Mouse (Mus musculus): ENCODE data around the gene Tgm1. TPM values are rescaled to one million over a fixed set of nuclear protein-coding genes. Genes with fewer than 3 reads are reported as not detected.

Tgm1 gene
- total RNA-seq, 4 experiments from 2014 or later, result 0.16 to 0.43 (median 0.27) TPM

GRCm38 (mm10) chr14:55724411-55724871, 10.7 kb upstream of the Tgm1 start:
- DNase-seq (ENCODE audit: low spot score), result peak; percentile 65

DNA sequence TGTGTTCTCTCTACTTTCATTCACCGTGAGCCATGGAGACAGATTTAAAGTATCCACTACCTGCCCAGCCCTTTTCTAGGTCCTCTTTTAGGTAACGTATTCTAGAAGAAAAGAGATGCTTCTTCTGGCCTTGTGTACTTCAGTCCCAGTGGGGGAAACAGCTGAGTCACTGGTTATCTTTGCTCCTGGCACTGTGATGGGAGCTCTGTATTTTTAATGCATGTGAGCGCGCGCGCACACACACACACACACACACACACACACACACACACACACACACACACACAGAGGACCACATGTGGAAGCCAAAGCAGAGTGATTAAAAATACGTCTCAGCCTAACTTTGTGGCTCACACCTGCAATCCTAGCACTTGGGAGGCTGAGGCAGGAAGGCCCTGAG, 9.7 kb upstream of the Tgm1 start:
- DNase-seq (ENCODE audit: low spot score), result no peak

- no peak for DNase-seq (ENCODE audit: low spot score)
Measured at GRCm38 (mm10) chr14:55722438-55722945, 8.8 kb upstream of the Tgm1 start.

GRCm38 (mm10) chr14:55721700-55722437, 8.1 kb upstream of the Tgm1 start, which contains the start of gene Rabggta:
Gene Rabggta (minus strand): TSS chr14:55722263.
- peak; percentile 87 for DNase-seq (ENCODE audit: low spot score)

DNA sequence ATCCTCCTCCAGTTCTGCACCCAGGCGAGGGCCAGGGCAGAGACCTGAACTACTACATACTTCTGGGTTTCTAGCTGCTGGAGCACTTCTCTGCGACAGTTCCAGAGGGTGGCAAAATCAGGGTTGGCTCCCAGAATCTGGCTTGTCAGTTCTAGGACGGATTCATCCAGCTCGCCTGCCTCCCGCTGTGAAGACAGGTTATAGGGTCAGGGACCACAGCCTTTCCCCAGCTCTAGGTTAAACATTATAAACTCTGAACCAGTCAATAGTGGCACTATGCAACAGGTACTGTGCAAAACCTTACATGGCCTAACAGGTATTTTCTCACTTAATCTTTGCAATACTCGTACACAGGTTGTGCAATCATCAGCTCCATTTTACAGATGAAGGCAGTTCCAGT, 7.3 kb upstream of the Tgm1 start:
- DNase-seq (ENCODE audit: low spot score), result no peak

GRCm38 (mm10) chr14:55720666-55721065, 6.9 kb upstream of the Tgm1 start:
- no peak for DNase-seq (ENCODE audit: low spot score)

GRCm38 (mm10) chr14:55719737-55720136, 6.0 kb upstream of the Tgm1 start:
- DNase-seq (ENCODE audit: low spot score), result no peak

- DNase-seq (ENCODE audit: low spot score), result no peak
Measured at GRCm38 (mm10) chr14:55716884-55717283, 3.2 kb upstream of the Tgm1 start.

DNA sequence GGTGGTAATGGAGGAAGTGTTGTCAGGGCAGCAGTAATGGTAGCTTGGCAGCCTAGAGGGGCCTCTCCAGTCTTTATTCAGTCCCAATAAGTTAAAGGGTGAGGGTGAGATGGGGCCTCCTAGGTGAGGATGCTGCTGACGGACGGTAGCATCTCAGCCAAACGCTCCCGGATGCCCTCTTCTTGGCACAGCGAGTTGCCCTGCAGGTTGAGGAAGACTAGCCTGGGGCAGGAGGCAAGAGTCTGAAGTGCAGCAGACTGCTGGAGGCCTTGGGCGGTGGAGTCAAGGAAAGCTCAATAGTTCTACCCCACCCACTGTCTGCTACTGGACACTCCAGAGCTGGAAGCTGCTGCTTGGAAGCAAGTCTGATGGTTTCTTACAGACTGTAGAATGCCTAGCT, 2.5 kb upstream of the Tgm1 start:
- no peak for DNase-seq (ENCODE audit: low spot score)

DNA sequence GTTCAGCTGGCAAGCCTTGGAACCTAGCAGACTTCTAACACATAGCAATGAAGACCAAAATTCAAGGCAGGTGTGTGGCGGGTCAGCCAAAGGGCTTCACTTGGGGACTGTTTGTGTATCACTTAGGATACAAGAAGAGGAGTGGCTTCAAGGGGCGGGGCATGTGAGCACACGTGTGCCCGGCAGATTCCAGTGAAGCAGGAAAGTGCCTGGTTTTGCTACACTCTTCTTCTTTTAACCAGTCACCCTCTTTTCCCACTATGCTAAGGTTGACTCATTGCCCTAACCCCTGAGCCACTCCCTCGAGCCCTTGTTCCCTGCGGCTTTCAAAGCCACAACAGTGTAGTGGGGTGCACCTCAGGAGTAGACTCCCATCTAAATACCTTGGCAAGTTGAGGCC, 1.2 kb upstream of the Tgm1 start:
- DNase-seq (ENCODE audit: low spot score), result no peak

GRCm38 (mm10) chr14:55713007-55713728, 558 bp downstream of the Tgm1 start:
- DNase-seq (ENCODE audit: low spot score), result peak; percentile 20

DNA sequence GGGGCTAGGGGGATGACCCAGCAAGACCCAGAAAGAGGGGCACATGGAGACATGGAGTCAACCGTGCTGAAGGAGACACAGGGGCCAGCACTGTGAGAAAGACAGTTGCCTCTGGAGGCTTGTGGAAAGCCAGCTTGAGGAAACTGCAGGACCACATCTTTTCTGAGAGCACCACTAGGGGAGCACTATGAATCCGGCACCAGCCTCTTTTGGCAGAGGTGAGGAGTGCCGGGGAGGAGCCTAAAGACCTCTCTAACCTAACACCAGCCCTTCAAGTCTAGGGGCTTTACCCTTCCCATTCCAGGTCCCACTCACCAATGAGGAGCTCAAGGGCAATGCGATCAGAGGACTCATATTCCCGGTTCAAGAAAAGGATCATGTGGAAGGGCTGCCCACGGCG, 1.9 kb downstream of the Tgm1 start:
- no peak for DNase-seq (ENCODE audit: low spot score)

DNA sequence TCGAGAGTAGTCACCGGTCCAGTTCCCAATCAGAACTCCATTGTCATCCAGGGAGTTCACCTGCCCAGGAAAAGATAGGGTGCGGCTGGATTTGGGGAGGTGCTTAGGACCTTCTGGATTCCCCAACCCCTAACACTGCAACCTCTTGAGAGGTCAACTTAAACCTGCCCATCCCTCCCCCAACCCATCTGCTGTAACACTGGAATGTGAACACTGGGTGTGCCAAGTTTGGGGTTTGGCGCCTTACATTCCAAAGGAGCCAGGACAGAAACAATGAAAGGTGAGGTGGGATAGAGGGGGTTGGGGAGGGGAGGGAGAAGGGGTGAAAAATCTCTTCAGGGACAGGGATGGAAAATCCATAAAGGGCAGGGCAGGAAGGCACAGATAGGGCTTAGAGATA, 4.2 kb downstream of the Tgm1 start:
- DNase-seq (ENCODE audit: low spot score), result no peak

DNA sequence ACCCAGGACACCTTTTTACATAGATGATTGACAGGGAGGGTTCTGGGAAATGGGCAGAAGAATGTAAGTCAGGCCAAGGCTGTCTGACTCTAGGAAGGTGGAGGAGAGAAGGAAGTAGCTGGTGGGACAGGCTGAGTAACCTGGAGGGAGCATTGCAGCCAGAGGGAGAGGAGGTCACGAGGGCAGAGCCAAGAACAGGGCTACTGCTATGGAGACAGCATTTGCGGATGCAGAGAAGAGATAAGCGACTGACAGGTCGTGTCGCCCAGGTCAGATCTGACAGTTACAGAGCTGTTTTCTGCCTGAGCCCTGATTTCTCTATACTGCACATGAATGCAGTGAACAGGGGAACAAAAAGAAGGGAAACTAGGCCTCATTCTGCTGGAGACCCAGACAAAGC, 6.3 kb downstream of the Tgm1 start:
- no peak for DNase-seq (ENCODE audit: low spot score)

DNA sequence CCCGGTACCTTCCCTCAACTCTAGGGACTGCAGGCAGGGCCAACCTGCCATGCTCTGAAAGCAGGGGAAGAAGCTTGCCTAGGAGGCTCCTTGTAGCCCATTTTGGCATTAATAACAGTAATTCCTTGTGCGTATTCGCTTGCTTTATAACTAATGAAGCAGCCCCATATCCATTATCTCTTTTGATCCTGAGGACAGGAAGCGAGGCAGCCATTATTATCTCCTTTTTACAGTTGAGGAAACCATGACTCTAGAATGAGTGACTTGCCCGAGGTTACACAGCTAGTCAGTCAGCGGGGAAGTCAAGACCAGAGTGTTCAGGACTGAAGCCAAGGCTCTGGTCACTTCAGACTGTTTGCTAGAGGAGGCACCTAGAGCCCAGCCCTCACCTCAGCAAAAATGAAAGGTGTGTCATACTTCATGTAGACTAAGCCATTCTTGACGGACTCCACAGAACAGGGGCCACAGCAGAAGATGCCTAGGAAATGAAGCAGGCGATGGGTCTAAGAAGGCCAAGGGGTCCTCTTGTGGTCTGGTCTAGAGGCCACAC, 7.6 kb downstream of the Tgm1 start:
- DNase-seq (ENCODE audit: low spot score), result no peak

- DNase-seq (ENCODE audit: low spot score), result no peak
Measured at GRCm38 (mm10) chr14:55702761-55703160, 11.0 kb downstream of the Tgm1 start.

DNA sequence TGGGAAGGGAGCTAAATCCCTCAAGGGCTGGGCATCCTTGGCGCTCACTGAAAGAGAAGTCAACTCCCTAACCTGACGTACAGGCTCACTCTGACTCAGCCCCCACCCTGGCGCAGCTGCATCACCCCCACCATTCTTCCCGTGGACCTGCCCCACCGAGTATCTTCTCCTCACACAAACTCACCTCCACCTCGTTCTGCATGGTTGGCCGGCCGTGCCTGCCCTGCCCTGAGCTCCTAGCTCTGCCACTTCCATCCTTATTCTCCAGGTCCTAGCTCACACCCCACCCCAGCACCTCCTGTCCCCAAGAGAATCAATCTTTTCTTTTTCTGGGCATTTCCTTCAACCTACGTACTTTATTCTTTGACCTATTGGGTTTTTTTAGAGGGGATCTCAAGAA, 12.6 kb downstream of the Tgm1 start:
- no peak for DNase-seq (ENCODE audit: low spot score)

- DNase-seq (ENCODE audit: low spot score), result no peak
Measured at GRCm38 (mm10) chr14:55697226-55697625, 16.5 kb downstream of the Tgm1 start.

GRCm38 (mm10) chr14:55689433-55689832, 24.3 kb downstream of the Tgm1 start:
- DNase-seq (ENCODE audit: low spot score), result no peak

DNA sequence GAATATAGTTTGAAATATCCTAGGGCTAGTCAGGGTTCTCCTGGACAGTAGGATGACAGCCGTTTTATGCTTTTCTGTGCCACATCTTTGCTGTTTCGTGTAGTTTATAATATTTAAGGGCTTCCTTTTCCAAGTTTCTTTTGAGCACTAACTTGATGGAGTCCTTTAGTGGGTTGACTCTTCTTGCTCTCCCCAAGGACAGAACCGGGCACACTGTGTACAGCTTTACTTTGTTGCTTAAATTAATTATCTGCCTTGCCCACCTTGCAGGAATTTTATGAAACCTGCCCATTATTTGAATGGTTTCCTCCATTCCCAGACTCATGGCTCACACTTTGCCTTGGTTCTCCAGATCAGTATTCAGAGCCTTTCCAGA, 31.6 kb downstream of the Tgm1 start:
- DNase-seq (ENCODE audit: low spot score), result no peak

- peak; percentile 91 for DNase-seq (ENCODE audit: low spot score)
Measured at GRCm38 (mm10) chr14:55681160-55682117, 32.3 kb downstream of the Tgm1 start, which contains the start of gene Tinf2. Gene Tinf2 (minus strand): TSS chr14:55681820.

Measured in heart, adult 8-10 months (tissue).